In genomic region chr13:41932313-41933100, GRCm38 (mm10) we compare ENCODE assay signal across 13 mouse cellular contexts.
DNase-seq lines count a peak whose midpoint lies in the region; ATAC-seq lines count a peak whose summit lies in the region.
"Had no signal": no experiment of that assay in that cellular context is flagged by ENCODE, and none has a peak within 500 bp of the region (broad histone marks: within the 10 kb centered on the region; RNA-seq: fewer than 3 reads in every experiment).

No protein-coding gene starts in this region.

- H3K36me3 ChIP-seq in splenic B cell, adult 2 months (ENCODE audit: control insufficient read depth, insufficient read depth, low read length, poor library complexity, severe bottlenecking) = no peaks in the 10 kb centered on the region
- no peaks in the 10 kb centered on the region for H3K36me3 ChIP-seq in hindbrain, embryonic 16.5 days (ENCODE audit: control insufficient read depth, insufficient read depth, low read length)
- H3K36me3 ChIP-seq: midbrain, embryonic 12.5 days had no signal

- H3K4me3 ChIP-seq in hindbrain, embryonic 16.5 days (ENCODE audit: low read length) = no peak overlapping the region
- H3K4me3 ChIP-seq: midbrain, embryonic 12.5 days had no signal

- H3K4me1 ChIP-seq in hindbrain, embryonic 16.5 days (ENCODE audit: control insufficient read depth, insufficient read depth, low read depth, low read length) = no peaks in the 10 kb centered on the region
- H3K4me1 ChIP-seq: midbrain, embryonic 12.5 days had no signal

- H3K9ac ChIP-seq in hindbrain, embryonic 16.5 days (ENCODE audit: low read depth, low read length) = no peak overlapping the region
- H3K9ac ChIP-seq: midbrain, embryonic 12.5 days had no signal

- H3K27me3 ChIP-seq in splenic B cell, adult 2 months (ENCODE audit: control insufficient read depth, insufficient read depth, low read length, poor library complexity, severe bottlenecking) = no peaks in the 10 kb centered on the region; the same call in 1 of the 2 replicates
- no peaks in the 10 kb centered on the region for H3K27me3 ChIP-seq in hindbrain, embryonic 16.5 days (replicated peaks; ENCODE audit: control insufficient read depth, insufficient read depth, low read length)
- H3K27me3 ChIP-seq: midbrain, embryonic 12.5 days had no signal

- H3K9me3 ChIP-seq in hindbrain, embryonic 16.5 days (ENCODE audit: control insufficient read depth, low read length) = no peaks in the 10 kb centered on the region
- H3K9me3 ChIP-seq: midbrain, embryonic 12.5 days had no signal

- H3K4me2 ChIP-seq in hindbrain, embryonic 16.5 days (ENCODE audit: low read length) = no peak overlapping the region
- H3K4me2 ChIP-seq: liver, embryonic 11.5 days; midbrain, embryonic 12.5 days had no signal

- no peak overlapping the region for H3K27ac ChIP-seq in hindbrain, embryonic 16.5 days (ENCODE audit: low read depth, low read length)
- H3K27ac ChIP-seq: hindbrain, postnatal 0 days; midbrain, embryonic 12.5 days had no signal

- intact Hi-C loops in heart, postnatal 36 days (cut with DNase I) = no loop called here
- intact Hi-C loops in gastrocnemius, postnatal 36 days (cut with DNase I) = no loop called here

- no peak for ATAC-seq in hindbrain, embryonic 16.5 days
- ATAC-seq: hindbrain, postnatal 0 days had no signal

- peak; percentile 82 for DNase-seq in heart, adult 11 months
- no peak for DNase-seq in heart, postnatal 36 days
- peak; percentile 16 for DNase-seq in 416B (ENCODE audit: low read depth)
- DNase-seq in T-cell, adult 2 months (ENCODE audit: low spot score) = peak; percentile 73
- peak; percentile 59 for DNase-seq in splenic B cell, adult 2 months (ENCODE audit: low read depth, low spot score)
- DNase-seq in cerebellum, postnatal 36 days = no peak
- no peak for DNase-seq in gastrocnemius, postnatal 36 days
- DNase-seq: cerebellum, adult 9-10 months; heart, adult 18-20 months had no signal

- WGBS in hindbrain, embryonic 16.5 days = 86% methylated on average over 12 of the region's 12 CpGs

Comparison
In these comparisons a context has a peak if more than half of its experiments do, and no peak if none do; other contexts are left out.
1. DNase-seq: peak in heart, adult 11 months (single experiment), 416B (single experiment), T-cell, adult 2 months (single experiment) and splenic B cell, adult 2 months (single experiment); none in heart, postnatal 36 days (0 of 2), cerebellum, postnatal 36 days (0 of 2) and gastrocnemius, postnatal 36 days (0 of 2).